Mouse (Mus musculus) midbrain, embryonic 14.5 days (tissue): ENCODE results near the gene Clp1. TPM values are rescaled to one million over a fixed set of nuclear protein-coding genes. Genes with fewer than 3 reads are reported as not detected.

Source experiments
- ATAC-seq: fragments of 200-750 bp; cut with Nextera tagmentation; 2 replicates; pipeline ENCODE4 v1.8.0; 2017; ENCODE audit warnings: moderate number of reproducible peaks, moderate library complexity; ENCODE audit not compliant: low FRiP score, low TSS enrichment
- DNase-seq: peaks from one replicate; pipeline ENCODE4 v3.0.0-alpha.2; 2015
- H3K27ac ChIP-seq: fragments of 300-500 bp; sonication (generic); replicated peaks from 2 replicates; pipeline ENCODE4 v1.5.1; 2014; ENCODE audit warnings: mild to moderate bottlenecking, low read depth, low read length, moderate library complexity
- H3K27me3 ChIP-seq: fragments of 300-500 bp; sonication (generic); 2 replicates; pipeline ENCODE4 v1.6.1; 2014; ENCODE audit warnings: low read length, control low read depth, mixed read lengths; ENCODE audit not compliant: control insufficient read depth, insufficient read depth
- H3K36me3 ChIP-seq: fragments of 300-500 bp; sonication (generic); 2 replicates; pipeline ENCODE4 v1.6.1; 2014; ENCODE audit warnings: low read length, control low read depth; ENCODE audit not compliant: control insufficient read depth, insufficient read depth
- H3K4me1 ChIP-seq: fragments of 300-500 bp; sonication (generic); 2 replicates; pipeline ENCODE4 v1.6.1; 2014; ENCODE audit warnings: mild to moderate bottlenecking, antibody characterized with exemption, low read length, control low read depth; ENCODE audit not compliant: control insufficient read depth, insufficient read depth
- H3K4me2 ChIP-seq: fragments of 300-500 bp; sonication (generic); 2 replicates; pipeline ENCODE4 v1.6.1; 2014; ENCODE audit warnings: mild to moderate bottlenecking, low read length, moderate library complexity
- H3K4me3 ChIP-seq: fragments of 300-500 bp; sonication (generic); replicated peaks from 2 replicates; pipeline ENCODE4 v1.5.1; 2014; ENCODE audit warnings: low read depth, low read length
- H3K9ac ChIP-seq: fragments of 300-500 bp; sonication (generic); replicated peaks from 2 replicates; pipeline ENCODE4 v1.6.1; 2014; ENCODE audit warnings: mild to moderate bottlenecking, low read length, moderate library complexity
- H3K9me3 ChIP-seq: fragments of 300-500 bp; sonication (generic); 2 replicates; pipeline ENCODE4 v1.6.1; 2016; ENCODE audit warnings: low read length, control low read depth, mixed read lengths; ENCODE audit not compliant: control insufficient read depth
- WGBS: fragments of 180-500 bp; shearing (Covaris S2); extraction: QIAGEN DNeasy Blood & Tissue Kit; methylation state at CpG from one replicate; pipeline ENCODE4 v1.1.7; 2014; 5-methylcytosine and 5-hydroxymethylcytosine counted together
- polyA plus RNA-seq: library from polyadenylated mRNA; unstranded; fragments of >200 nt; fragmentation: Nextera tagmentation; extraction: Ambion mirVana; gene quantifications from 2 replicates; pipeline ENCODE4 v1.2.1, GENCODE M21; 2014

The Clp1 gene
- polyA plus RNA-seq, 1 experiment from 2014 or later = 25.4 TPM

DNA sequence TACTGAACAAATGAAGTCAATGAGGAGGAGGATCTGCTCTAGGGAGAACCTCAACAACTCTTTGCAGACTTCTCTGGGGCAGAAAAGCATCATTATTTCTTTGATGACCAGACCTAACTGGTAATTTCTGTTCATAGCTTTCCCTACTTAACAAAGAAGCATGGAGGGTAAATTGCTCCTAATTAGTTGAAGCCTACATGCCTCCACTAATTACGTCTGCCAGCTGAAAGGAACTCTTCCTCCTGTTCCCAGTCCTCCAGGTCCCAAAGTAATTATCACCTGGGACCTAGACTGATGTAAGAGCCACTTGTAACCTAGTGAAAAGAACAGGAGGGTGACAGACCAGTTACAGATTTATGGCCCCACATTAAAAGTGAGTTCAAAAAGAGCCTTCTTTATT, 19.6 kb downstream of the Clp1 start:
- no peak for ATAC-seq
- no peaks in the 10 kb centered on the region for H3K27me3 ChIP-seq
- H3K9me3 ChIP-seq = no peaks in the 10 kb centered on the region
- 70% methylated on average over 1 of the region's 1 CpGs for WGBS
- DNase-seq = no peak
- H3K4me1 ChIP-seq = no peaks in the 10 kb centered on the region
- H3K36me3 ChIP-seq = peaks cover 53% of the 10 kb centered on the region
- no peak overlapping the region for H3K4me2 ChIP-seq
- no peak overlapping the region for H3K27ac ChIP-seq
- H3K9ac ChIP-seq = no peak overlapping the region
- H3K4me3 ChIP-seq = no peak overlapping the region

DNA sequence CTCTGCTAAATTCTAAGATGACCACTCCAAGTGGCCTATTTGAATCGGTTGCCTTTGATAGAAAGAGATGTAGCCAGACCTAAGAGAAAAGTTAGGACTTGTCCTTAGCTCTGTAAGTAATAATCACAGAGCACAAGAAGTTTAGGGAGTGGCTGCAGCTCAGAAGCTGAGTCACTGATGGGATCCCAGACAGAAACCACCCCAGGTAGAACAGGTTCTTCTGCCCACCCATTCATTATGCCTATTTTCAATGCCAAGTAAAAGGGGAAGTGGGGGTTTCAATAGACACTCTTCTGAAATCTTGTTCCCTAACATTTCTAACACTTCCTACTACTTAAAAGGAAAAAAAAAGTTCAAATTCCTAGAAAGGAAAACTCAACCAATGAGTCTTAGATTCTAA, 21.9 kb downstream of the Clp1 start:
- Histone ChIP-seq H3K4me1 (no peaks in the 10 kb centered on the region), H3K27ac (no peak overlapping the region), H3K9me3 (no peaks in the 10 kb centered on the region), H3K36me3 (peaks cover 55% of the 10 kb centered on the region), H3K4me3 (no peak overlapping the region), H3K4me2 (no peak overlapping the region), H3K9ac (no peak overlapping the region), H3K27me3 (no peaks in the 10 kb centered on the region)
- DNase-seq (no peak), ATAC-seq (no peak)
- WGBS = 96% methylated on average over 1 of the region's 1 CpGs

DNA sequence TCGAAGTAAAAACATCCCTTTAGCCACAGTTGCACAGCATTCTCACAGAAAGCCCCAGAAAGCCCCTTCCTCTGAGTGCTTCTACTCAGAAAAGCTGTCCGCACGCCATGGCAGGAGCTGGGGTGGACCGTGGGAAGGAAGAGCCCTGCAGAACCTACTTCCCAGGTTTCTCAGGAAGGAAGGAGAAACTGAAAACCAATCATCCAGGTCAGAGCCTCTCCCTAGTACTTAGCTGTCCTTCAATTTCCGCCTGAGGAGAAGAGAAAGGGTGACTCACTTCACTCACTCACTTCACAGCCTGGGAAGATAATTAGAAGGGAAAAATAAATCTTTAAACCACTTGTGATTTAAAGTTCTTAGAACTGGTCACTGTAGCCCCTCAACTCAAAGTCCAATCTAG, 22.8 kb downstream of the Clp1 start:
- Histone ChIP-seq H3K4me2 (no peak overlapping the region), H3K27me3 (no peaks in the 10 kb centered on the region), H3K27ac (no peak overlapping the region), H3K9me3 (no peaks in the 10 kb centered on the region), H3K4me1 (no peaks in the 10 kb centered on the region), H3K4me3 (no peak overlapping the region), H3K9ac (no peak overlapping the region), H3K36me3 (peaks cover 50% of the 10 kb centered on the region)
- ATAC-seq = no peak
- WGBS = 80% methylated on average over 5 of the region's 5 CpGs
- DNase-seq = no peak

DNA sequence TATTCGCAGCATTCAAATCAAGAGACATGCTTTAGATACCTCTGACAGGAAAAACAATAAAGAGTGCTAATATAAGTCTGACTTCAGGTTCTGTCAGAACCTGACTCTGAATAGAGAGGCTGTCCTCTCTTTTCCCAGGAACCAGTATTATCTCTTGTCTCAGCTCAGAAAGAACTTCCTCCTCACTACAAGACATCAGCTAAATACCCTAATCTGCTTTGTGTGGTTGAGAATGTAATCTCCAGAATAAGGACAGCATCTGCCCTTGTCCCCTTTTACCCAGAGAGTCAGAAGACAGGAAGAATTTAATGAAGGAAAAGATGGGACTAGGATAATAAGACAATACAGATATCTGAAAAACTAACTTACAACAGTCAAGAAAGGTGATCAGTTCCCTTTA, 23.7 kb downstream of the Clp1 start:
- Histone ChIP-seq H3K4me1 (no peaks in the 10 kb centered on the region), H3K27me3 (no peaks in the 10 kb centered on the region), H3K9ac (no peak overlapping the region), H3K4me2 (no peak overlapping the region), H3K27ac (no peak overlapping the region), H3K4me3 (no peak overlapping the region), H3K36me3 (peaks cover 47% of the 10 kb centered on the region), H3K9me3 (no peaks in the 10 kb centered on the region)
- ATAC-seq = no peak
- DNase-seq = no peak
- WGBS = 88% methylated on average over 1 of the region's 1 CpGs

DNA sequence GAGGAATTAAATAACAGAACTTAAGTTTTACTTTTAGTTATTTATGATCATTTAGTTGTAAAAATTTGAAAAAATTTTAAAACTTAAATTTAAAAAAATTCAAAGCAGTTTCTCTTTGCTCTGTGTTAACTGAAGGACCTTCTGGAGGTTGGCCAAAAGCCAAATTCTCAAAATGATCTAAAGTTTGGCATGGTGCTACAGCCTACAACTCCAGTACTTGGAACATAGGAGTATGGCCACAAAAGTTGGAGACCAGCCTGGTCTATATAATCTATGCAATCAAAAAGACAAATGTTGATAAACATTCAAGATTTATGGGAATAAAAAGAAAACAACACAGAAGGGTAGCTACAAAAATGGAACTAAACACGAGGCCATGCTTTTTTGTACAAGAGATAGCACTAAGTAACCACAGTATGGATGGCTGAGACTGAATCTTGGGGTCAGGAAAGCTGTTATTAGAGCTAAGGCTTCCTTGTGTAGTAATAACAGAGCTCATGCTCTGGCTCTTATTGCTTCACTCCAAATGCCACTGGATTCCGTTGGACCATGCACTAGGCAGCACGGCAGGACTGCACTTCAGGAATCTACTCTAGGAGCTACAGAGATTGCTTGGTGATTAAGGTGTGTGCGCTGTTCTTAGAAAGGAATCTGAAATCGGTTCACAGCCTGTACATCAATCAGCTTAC, 32.0 kb downstream of the Clp1 start:
- Histone ChIP-seq H3K36me3 (peaks cover 71% of the 10 kb centered on the region), H3K4me3 (no peak overlapping the region)

DNA sequence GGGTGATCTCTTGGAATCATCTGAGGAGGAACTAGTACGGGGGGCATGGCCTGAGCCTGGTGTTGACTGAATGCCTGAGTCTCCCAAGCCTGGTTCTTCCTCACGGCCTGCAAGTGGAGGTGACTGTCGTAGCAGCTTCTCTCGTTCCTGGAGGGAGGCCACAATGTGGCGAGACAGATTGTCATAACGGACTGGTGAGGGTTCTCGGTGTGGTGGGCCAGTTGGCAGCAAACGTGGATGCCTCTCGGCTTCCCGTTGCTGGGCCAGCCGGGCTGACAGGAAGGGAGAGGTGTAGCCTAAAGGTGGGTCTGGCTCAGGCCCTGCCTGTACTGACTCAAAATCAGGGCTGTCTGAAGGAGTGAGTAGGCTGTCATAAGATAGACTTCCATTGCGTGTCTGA, 37.1 kb downstream of the Clp1 start:
- Histone ChIP-seq H3K4me1 (no peaks in the 10 kb centered on the region), H3K27ac (no peak overlapping the region), H3K4me2 (no peak overlapping the region), H3K27me3 (no peaks in the 10 kb centered on the region), H3K9me3 (no peaks in the 10 kb centered on the region), H3K9ac (no peak overlapping the region), H3K4me3 (no peak overlapping the region), H3K36me3 (peaks cover 91% of the 10 kb centered on the region)
- 93% methylated on average over 12 of the region's 12 CpGs for WGBS
- DNase-seq (no peak), ATAC-seq (no peak)

More for the DNA sequence above, 32.0 kb downstream of the Clp1 start:
- DNase-seq (no peak), ATAC-seq (no peak)
- H3K27me3 ChIP-seq = no peaks in the 10 kb centered on the region
- no peak overlapping the region for H3K4me2 ChIP-seq
- H3K4me1 ChIP-seq = no peaks in the 10 kb centered on the region
- H3K9me3 ChIP-seq = no peaks in the 10 kb centered on the region
- H3K27ac ChIP-seq = no peak overlapping the region
- no peak overlapping the region for H3K9ac ChIP-seq
- WGBS = 95% methylated on average over 5 of the region's 5 CpGs

DNA sequence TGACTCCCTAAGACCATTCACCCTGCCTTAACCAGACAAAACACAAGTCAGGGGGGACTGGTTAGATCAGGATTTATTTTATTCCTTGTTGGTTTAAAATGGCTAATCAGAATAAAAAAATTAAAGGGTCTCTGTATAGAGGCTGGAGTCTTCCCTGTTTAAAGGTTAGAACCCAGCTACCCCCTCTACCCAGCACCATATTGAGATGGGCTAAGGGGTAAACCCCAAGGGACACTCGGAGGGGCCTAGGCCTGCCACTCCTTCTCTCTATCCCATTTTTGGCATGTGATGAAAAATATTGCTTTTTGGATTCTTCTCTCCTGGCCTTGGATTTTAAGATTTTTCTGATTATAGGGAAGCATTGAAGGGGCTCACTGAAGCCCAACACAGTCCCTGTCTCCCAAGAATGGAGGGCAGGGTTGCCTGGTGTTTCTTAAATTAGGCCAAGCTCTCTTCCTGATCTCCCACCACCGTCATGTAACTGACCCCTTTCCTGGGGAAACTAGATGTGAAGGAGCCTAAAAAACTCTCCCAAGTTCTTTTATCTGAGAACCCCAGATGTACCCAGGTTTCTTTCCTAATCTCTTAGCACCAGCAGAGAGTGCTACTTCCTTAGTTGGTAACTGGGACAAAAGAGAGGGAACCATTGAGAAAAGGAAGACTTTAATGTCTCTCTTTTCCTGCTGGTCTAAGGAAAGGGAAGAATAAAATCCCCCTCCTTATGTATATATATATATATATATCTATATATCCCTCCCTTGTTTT, 38.9 kb downstream of the Clp1 start:
- H3K9ac ChIP-seq = no peak overlapping the region
- 84% methylated on average over 2 of the region's 2 CpGs for WGBS
- H3K4me3 ChIP-seq = no peak overlapping the region
- no peak overlapping the region for H3K4me2 ChIP-seq
- H3K27me3 ChIP-seq = no peaks in the 10 kb centered on the region
- ATAC-seq = no peak
- H3K27ac ChIP-seq = no peak overlapping the region
- H3K9me3 ChIP-seq = no peaks in the 10 kb centered on the region
- DNase-seq = no peak
- H3K36me3 ChIP-seq = peaks cover 80% of the 10 kb centered on the region
- H3K4me1 ChIP-seq = no peaks in the 10 kb centered on the region

DNA sequence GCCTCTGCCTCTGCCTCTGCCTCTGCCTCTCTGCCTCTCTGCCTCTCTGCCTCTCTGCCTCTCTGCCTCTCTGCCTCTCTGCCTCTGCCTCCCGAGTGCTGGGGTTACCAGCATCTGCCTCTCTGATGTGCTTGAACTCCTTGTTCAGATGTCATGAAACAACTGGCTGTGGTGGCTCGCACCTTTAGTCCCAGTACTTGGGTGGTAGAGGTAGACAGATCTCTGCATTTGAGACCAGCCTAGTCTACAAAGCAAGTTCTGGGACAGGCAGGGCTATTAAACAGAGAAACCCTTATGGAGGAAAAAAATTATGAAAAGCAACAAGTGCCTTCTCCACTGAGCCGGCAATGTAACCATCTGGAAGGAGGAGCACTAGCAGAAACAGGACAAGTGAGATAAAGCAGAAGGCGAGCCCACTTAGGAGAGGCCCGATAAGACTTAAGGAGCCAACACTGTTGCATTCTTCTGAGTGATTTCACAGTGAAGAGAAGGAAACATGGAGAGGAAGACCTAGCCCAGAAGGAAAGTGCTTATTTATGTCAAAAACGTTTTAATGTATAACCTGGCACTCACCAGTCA, 44.5 kb downstream of the Clp1 start:
- ATAC-seq = no peak
- 92% methylated on average over 6 of the region's 6 CpGs for WGBS
- peaks cover 43% of the 10 kb centered on the region for H3K36me3 ChIP-seq

More for the DNA sequence above, 44.5 kb downstream of the Clp1 start:
- no peak overlapping the region for H3K27ac ChIP-seq
- no peak overlapping the region for H3K9ac ChIP-seq
- H3K4me2 ChIP-seq = no peak overlapping the region
- H3K4me3 ChIP-seq = no peak overlapping the region
- peaks cover 7% of the 10 kb centered on the region; the same call in 1 of the 2 replicates for H3K4me1 ChIP-seq
- no peaks in the 10 kb centered on the region for H3K9me3 ChIP-seq
- DNase-seq = no peak
- no peaks in the 10 kb centered on the region for H3K27me3 ChIP-seq
